Mouse (Mus musculus) forebrain, embryonic 15.5 days (tissue): Measurements from ENCODE around the gene Ampd2. TPM values are rescaled to one million over a fixed set of nuclear protein-coding genes. Genes with fewer than 3 reads are reported as not detected.

ENCODE experiments used
- ATAC-seq: fragments of 200-750 bp; cut with Nextera tagmentation; replicated peaks from 2 replicates; pipeline ENCODE4 v1.8.0; 2017; ENCODE audit warnings: mild to moderate bottlenecking, moderate TSS enrichment, moderate library complexity
- H3K27ac ChIP-seq: fragments of 300-500 bp; sonication (generic); replicated peaks from 2 replicates; pipeline ENCODE4 v1.5.1; 2015; ENCODE audit warnings: mild to moderate bottlenecking, inconsistent platforms
- H3K27me3 ChIP-seq: fragments of 300-500 bp; sonication (generic); 2 replicates; pipeline ENCODE4 v1.6.1; 2015; ENCODE audit warnings: inconsistent platforms
- H3K36me3 ChIP-seq: fragments of 300-500 bp; sonication (generic); 2 replicates; pipeline ENCODE4 v1.6.1; 2015; ENCODE audit warnings: mild to moderate bottlenecking, inconsistent platforms
- H3K4me1 ChIP-seq: fragments of 300-500 bp; sonication (generic); 2 replicates; pipeline ENCODE4 v1.6.1; 2015; ENCODE audit warnings: inconsistent platforms
- H3K4me2 ChIP-seq: fragments of 300-500 bp; sonication (generic); replicated peaks from 2 replicates; pipeline ENCODE4 v1.6.1; 2015; ENCODE audit warnings: mild to moderate bottlenecking, inconsistent platforms
- H3K4me3 ChIP-seq: fragments of 300-500 bp; sonication (generic); 2 replicates; pipeline ENCODE4 v1.5.1; 2015; ENCODE audit warnings: mild to moderate bottlenecking, inconsistent platforms
- H3K9ac ChIP-seq: fragments of 300-500 bp; sonication (generic); replicated peaks from 2 replicates; pipeline ENCODE4 v1.6.1; 2015; ENCODE audit warnings: mild to moderate bottlenecking, inconsistent platforms
- H3K9me3 ChIP-seq: fragments of 300-500 bp; sonication (generic); 2 replicates; pipeline ENCODE4 v1.6.1; 2016; ENCODE audit warnings: inconsistent platforms
- WGBS: fragments of 180-500 bp; shearing (Covaris S2); methylation state at CpG from one replicate; pipeline ENCODE4 v1.1.7; 2015; ENCODE audit warnings: mixed read lengths; 5-methylcytosine and 5-hydroxymethylcytosine counted together
- polyA plus RNA-seq: library from polyadenylated mRNA; unstranded; fragments of >200 nt; fragmentation: Nextera tagmentation; extraction: Ambion mirVana; gene quantifications from 2 replicates; pipeline ENCODE4 v1.2.1, GENCODE M21; 2015

Gene Ampd2
- polyA plus RNA-seq, 1 experiment from 2014 or later, result 50.7 TPM

- H3K4me3 ChIP-seq, result no peak overlapping the region
- H3K4me1 ChIP-seq, result 0 out of 2 replicates have a peak, but pooled peaks cover 4% of the 10 kb centered on the region
- no peaks in the 10 kb centered on the region for H3K9me3 ChIP-seq
- WGBS, result 92% methylated on average over 7 of the region's 7 CpGs
- H3K27ac ChIP-seq, result no peak overlapping the region
- no peak overlapping the region for H3K4me2 ChIP-seq
- no peaks in the 10 kb centered on the region for H3K27me3 ChIP-seq
- peaks cover 54% of the 10 kb centered on the region for H3K36me3 ChIP-seq
- H3K9ac ChIP-seq, result no peak overlapping the region
- no peak for ATAC-seq
Observed at GRCm38 (mm10) chr3:108113591-108114289, 27.3 kb upstream of the Ampd2 start.

DNA sequence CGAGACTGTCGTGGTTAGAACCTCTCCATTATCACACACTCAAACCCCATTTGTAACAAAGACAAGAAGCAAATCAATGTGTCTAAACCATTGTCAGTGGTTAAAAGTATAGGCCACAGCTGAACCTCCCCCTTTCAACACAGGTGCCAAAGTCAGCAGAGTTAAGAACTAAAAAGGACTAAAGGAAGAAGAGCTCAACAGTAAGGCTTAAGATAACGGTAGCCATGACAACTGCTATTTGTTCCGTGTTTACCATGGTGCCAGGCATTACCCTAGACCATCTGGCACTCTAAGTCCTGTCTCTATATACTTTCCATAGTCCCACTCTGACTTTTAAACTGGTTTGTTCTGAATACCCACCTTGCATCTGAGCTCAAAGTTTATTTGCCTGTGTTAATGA, 26.2 kb upstream of the Ampd2 start:
- Histone ChIP-seq H3K27ac (no peak overlapping the region), H3K27me3 (no peaks in the 10 kb centered on the region), H3K36me3 (peaks cover 62% of the 10 kb centered on the region), H3K9me3 (no peaks in the 10 kb centered on the region), H3K4me2 (no peak overlapping the region), H3K4me3 (no peak overlapping the region), H3K9ac (no peak overlapping the region), H3K4me1 (0 out of 2 replicates have a peak, but pooled peaks cover 4% of the 10 kb centered on the region)
- WGBS, result 83% methylated on average over 4 of the region's 4 CpGs
- ATAC-seq, result no peak

GRCm38 (mm10) chr3:108112246-108112645, 25.8 kb upstream of the Ampd2 start:
- H3K36me3 ChIP-seq, result peaks cover 64% of the 10 kb centered on the region
- WGBS, result 85% methylated on average over 7 of the region's 7 CpGs

DNA sequence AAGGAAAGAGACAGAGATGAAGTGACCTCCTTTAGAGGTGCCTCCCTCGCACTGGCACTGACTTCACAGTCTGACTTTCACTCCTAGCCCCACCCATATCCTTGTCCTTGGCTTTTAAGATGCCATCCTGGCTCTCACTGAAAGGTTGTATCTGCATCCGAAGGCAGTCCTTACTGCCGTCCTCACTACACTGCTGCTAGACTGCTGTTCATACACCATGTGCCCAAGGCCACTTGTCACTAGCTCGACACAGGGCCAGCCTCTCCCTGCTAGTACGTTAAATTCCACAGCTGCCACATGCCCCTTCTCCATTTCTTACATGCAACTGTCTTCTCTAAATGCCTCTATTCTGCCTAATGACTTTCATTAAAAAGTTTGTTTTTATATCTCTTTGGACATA, 24.9 kb upstream of the Ampd2 start:
- Histone ChIP-seq H3K9ac (no peak overlapping the region), H3K9me3 (no peaks in the 10 kb centered on the region), H3K4me1 (0 out of 2 replicates have a peak, but pooled peaks cover 4% of the 10 kb centered on the region), H3K4me2 (no peak overlapping the region), H3K27me3 (no peaks in the 10 kb centered on the region), H3K27ac (no peak overlapping the region), H3K4me3 (no peak overlapping the region), H3K36me3 (peaks cover 67% of the 10 kb centered on the region)
- ATAC-seq, result no peak
- WGBS, result 83% methylated on average over 5 of the region's 5 CpGs

More at GRCm38 (mm10) chr3:108112246-108112645, 25.8 kb upstream of the Ampd2 start:
- no peak overlapping the region for H3K9ac ChIP-seq
- H3K4me3 ChIP-seq, result no peak overlapping the region
- no peak for ATAC-seq
- H3K27ac ChIP-seq, result no peak overlapping the region
- H3K4me1 ChIP-seq, result 0 out of 2 replicates have a peak, but pooled peaks cover 4% of the 10 kb centered on the region
- H3K4me2 ChIP-seq, result no peak overlapping the region
- no peaks in the 10 kb centered on the region for H3K27me3 ChIP-seq
- H3K9me3 ChIP-seq, result no peaks in the 10 kb centered on the region

- H3K9ac ChIP-seq, result no peak overlapping the region
- no peaks in the 10 kb centered on the region for H3K9me3 ChIP-seq
- H3K4me3 ChIP-seq, result no peak overlapping the region
- H3K36me3 ChIP-seq, result peaks cover 44% of the 10 kb centered on the region
- peaks cover 20% of the 10 kb centered on the region for H3K4me1 ChIP-seq
- ATAC-seq, result no peak
- 86% methylated on average over 3 of the region's 3 CpGs for WGBS
- H3K27me3 ChIP-seq, result no peaks in the 10 kb centered on the region
- no peak overlapping the region for H3K4me2 ChIP-seq
- no peak overlapping the region for H3K27ac ChIP-seq
Observed at GRCm38 (mm10) chr3:108105281-108105680, 18.8 kb upstream of the Ampd2 start.

DNA sequence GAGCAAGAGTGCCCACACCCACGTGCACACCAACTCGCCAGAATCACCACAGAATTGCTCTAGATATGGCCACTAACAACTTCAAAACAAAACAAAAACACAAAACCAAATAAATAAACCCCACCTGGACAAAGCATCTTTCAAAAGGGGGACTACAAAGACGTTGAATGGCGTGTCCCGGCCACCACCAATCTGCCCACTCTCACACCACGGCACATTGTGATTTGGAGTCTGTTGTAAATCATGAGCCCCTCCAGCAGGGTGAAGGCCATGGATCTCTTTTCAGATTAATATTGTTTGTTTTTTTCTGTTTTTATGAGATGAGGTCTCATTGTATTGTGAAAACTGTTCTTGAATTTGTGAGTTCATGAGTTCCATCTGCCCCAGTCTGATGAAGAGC, 15.6 kb upstream of the Ampd2 start:
- WGBS, result 32% methylated on average over 6 of the region's 6 CpGs
- no peak; the same call in 1 of the 2 replicates for ATAC-seq
- no peak overlapping the region for H3K4me3 ChIP-seq
- H3K9me3 ChIP-seq, result no peaks in the 10 kb centered on the region
- H3K27ac ChIP-seq, result peak overlapping the region; percentile 77
- H3K9ac ChIP-seq, result no peak overlapping the region
- H3K27me3 ChIP-seq, result no peaks in the 10 kb centered on the region
- H3K36me3 ChIP-seq, result peaks cover 16% of the 10 kb centered on the region; the same call in 1 of the 2 replicates
- H3K4me2 ChIP-seq, result no peak overlapping the region
- peaks cover 18% of the 10 kb centered on the region for H3K4me1 ChIP-seq

DNA sequence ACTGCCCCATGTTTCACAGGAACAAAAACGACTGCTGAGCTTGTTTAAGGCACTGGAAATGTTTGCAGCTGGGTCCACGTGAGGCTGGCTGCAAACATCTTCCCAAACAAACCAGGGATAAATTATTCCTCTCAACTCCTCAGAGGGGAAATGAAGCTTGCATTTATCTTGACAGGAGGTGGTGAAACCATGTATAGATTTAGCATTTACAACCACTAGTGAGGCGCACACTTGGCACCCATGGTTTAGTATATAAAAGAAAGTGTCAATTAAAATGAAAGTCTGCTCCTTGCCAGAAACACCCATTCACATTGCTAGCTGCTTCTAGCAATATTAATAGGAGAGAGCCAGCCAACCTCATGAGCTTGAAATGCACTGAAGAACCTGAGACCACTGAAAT, 15.1 kb upstream of the Ampd2 start:
- no peak overlapping the region for H3K9ac ChIP-seq
- peaks cover 18% of the 10 kb centered on the region for H3K4me1 ChIP-seq
- no peaks in the 10 kb centered on the region for H3K9me3 ChIP-seq
- WGBS, result 13% methylated on average over 3 of the region's 3 CpGs
- H3K27me3 ChIP-seq, result no peaks in the 10 kb centered on the region
- no peak overlapping the region for H3K4me2 ChIP-seq
- H3K27ac ChIP-seq, result peak overlapping the region; percentile 77
- ATAC-seq, result peak; percentile 86
- peaks cover 11% of the 10 kb centered on the region; the same call in 1 of the 2 replicates for H3K36me3 ChIP-seq
- no peak overlapping the region for H3K4me3 ChIP-seq

DNA sequence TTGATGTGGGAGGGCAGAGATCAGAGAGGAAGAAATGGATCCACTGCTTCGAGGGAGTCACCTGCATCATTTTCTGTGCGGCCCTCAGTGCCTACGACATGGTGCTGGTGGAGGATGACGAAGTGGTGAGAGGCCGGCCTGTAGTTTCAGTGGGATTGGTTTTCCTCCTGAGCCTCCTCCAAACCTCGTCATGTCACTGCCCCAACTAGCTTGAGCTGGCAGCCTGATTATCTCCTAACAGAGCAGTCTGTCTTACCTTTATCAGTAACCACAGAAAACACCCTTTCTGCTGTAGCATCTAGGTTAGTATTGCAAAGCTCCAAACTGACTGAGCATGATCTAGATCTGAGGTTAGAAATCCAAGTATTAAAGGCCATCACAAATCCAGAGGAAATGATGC, 11.9 kb upstream of the Ampd2 start:
- WGBS, result 85% methylated on average over 6 of the region's 6 CpGs
- H3K4me3 ChIP-seq, result no peak overlapping the region
- H3K4me1 ChIP-seq, result peaks cover 18% of the 10 kb centered on the region
- ATAC-seq, result no peak
- H3K27me3 ChIP-seq, result no peaks in the 10 kb centered on the region
- no peaks in the 10 kb centered on the region for H3K9me3 ChIP-seq
- no peaks in the 10 kb centered on the region for H3K36me3 ChIP-seq
- no peak overlapping the region for H3K9ac ChIP-seq
- H3K4me2 ChIP-seq, result no peak overlapping the region
- H3K27ac ChIP-seq, result no peak overlapping the region

- peaks cover 18% of the 10 kb centered on the region for H3K4me1 ChIP-seq
- H3K4me3 ChIP-seq, result no peak overlapping the region
- no peak for ATAC-seq
- no peaks in the 10 kb centered on the region for H3K9me3 ChIP-seq
- no peaks in the 10 kb centered on the region for H3K27me3 ChIP-seq
- H3K4me2 ChIP-seq, result no peak overlapping the region
- 79% methylated on average over 8 of the region's 8 CpGs for WGBS
- H3K36me3 ChIP-seq, result no peaks in the 10 kb centered on the region
- no peak overlapping the region for H3K27ac ChIP-seq
- H3K9ac ChIP-seq, result no peak overlapping the region
Observed at GRCm38 (mm10) chr3:108097656-108098055, 11.2 kb upstream of the Ampd2 start.

DNA sequence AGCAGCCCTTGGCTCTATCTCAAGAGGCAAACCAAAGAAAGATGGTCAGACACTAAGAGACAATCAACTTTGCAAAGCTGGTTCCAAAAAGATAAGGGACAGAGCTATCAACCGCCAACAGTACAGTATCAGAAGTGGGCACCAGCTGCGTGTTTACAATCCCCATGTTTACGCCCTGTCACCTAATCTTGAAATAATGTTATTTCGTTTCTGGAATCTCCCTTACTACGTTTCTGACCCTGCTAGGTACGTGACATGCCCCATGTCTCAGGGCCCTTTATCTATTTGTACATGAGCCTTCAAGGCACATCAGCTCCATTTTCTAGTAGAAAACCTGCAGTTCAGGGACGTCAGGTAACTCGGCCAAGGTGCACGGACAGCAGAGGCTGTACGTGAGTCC, 10.3 kb upstream of the Ampd2 start:
- H3K9ac ChIP-seq, result no peak overlapping the region

GRCm38 (mm10) chr3:108096226-108096625, 9.8 kb upstream of the Ampd2 start:
- no peak overlapping the region for H3K27ac ChIP-seq
- H3K4me2 ChIP-seq, result no peak overlapping the region
- peaks cover 7% of the 10 kb centered on the region for H3K4me1 ChIP-seq
- no peak overlapping the region for H3K9ac ChIP-seq
- no peak for ATAC-seq
- H3K4me3 ChIP-seq, result no peak overlapping the region
- no peaks in the 10 kb centered on the region for H3K27me3 ChIP-seq
- H3K9me3 ChIP-seq, result no peaks in the 10 kb centered on the region
- H3K36me3 ChIP-seq, result no peaks in the 10 kb centered on the region
- 82% methylated on average over 8 of the region's 8 CpGs for WGBS

More for the DNA sequence above, 10.3 kb upstream of the Ampd2 start:
- Histone ChIP-seq H3K9me3 (no peaks in the 10 kb centered on the region), H3K4me1 (peaks cover 12% of the 10 kb centered on the region), H3K27me3 (no peaks in the 10 kb centered on the region), H3K4me2 (no peak overlapping the region), H3K4me3 (no peak overlapping the region), H3K36me3 (no peaks in the 10 kb centered on the region), H3K27ac (no peak overlapping the region)
- no peak for ATAC-seq
- WGBS, result 91% methylated on average over 10 of the region's 10 CpGs

- no peak for ATAC-seq
- Histone ChIP-seq H3K4me3 (no peak overlapping the region), H3K4me2 (no peak overlapping the region), H3K36me3 (no peaks in the 10 kb centered on the region), H3K4me1 (no peaks in the 10 kb centered on the region), H3K27ac (no peak overlapping the region), H3K9ac (no peak overlapping the region), H3K27me3 (no peaks in the 10 kb centered on the region), H3K9me3 (no peaks in the 10 kb centered on the region)
- 92% methylated on average over 12 of the region's 12 CpGs for WGBS
Observed at GRCm38 (mm10) chr3:108094976-108095760, 8.7 kb upstream of the Ampd2 start.
